Mouse (Mus musculus): ENCODE measurements around the gene Plaa.

Gene Plaa

DNA sequence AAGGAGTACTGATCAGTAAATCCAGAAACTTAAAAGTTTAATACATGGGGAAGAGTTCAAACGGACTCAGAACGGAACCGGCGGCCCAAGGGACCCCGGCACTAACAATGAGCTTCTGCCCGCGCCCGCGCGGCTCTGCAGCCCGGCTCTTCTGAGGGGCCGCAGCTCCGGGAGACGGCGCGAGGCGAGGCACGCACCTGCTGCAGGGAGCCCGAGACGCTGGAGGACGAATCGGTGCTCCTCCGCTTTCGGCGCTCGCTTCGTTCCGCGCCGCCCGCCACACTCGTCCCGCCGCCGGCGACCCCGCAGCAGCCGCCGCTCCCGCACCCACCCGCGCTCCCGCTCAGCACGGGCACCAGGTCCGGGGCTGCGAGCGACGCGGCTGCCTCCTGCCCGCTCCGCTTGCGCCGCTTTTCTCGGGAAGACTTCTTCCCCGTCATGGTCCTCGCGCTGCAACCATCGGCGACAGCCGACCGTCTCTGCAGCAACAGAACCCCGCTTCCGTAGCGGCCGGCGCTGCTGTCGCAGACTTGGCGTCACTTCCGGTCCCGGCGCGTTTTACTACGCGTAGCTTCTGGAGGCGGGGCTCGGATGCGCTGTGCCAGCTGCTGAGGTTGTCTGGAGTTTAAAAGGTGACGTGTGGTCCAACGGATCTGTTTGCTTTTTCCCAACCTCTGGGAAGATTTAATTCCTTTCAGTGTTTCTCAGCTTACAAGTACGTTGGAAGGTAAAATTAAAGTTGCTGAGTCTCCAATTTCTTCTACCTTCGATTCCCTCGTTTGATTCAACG lies 46.6 kb downstream of the Plaa start, which contains the start of the genes Gm10306 and Caap1:
TSS of gene Gm10306 (plus strand) at position 282 of the 790 bp plus-strand sequence.
TSS of gene Caap1 (minus strand) at position 532 of the 790 bp plus-strand sequence.
- peak; percentile 90 for DNase-seq (ENCODE audit: low read depth, low spot score)

DNA sequence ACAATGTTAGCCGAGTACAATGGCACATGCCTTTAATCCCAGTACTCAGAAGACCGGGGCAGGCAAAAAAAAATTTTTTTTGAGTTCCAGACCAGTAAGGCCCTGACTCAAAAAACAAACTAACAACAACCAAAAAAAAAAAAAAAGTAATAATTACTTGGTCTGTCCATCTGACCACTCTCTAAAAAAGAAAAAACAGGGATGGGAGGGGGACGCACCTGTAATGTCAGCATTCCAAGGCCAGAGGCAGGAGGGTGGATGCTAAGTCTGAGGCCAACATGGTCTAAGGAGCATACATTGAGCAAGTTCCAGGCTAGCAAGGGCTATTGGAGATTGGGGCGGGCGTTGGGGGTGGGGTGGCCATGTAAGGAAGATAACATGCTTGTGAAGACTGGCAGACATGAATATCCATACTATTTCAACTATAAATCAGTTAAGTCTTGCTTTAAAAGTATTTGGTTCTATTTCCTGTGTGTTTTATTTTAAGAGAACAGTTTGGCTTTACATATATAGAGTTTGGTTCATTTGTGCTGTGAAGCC lies 48.0 kb downstream of the Plaa start:
- DNase-seq (ENCODE audit: low read depth, low spot score) = no peak

DNA sequence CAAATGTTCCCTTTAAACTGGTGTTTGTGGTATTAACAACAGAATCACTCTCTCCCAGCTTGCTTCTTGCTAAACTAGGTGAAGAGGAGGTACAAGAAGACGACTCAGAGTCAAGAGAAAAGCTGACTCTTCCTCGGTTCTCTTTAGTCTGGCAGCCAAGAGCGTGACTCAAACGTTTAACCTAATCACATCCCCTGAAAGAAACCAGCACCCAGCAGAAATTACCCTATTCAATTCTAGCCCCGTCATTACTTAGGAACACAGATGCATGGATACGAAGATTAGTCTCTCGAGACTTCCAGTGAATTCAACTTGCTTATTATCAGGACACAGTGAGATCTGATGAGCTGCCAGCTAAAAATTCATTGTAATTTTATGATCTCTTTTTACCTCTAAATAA lies 58.7 kb downstream of the Plaa start:
- DNase-seq (ENCODE audit: low read depth, low spot score) = no peak

DNA sequence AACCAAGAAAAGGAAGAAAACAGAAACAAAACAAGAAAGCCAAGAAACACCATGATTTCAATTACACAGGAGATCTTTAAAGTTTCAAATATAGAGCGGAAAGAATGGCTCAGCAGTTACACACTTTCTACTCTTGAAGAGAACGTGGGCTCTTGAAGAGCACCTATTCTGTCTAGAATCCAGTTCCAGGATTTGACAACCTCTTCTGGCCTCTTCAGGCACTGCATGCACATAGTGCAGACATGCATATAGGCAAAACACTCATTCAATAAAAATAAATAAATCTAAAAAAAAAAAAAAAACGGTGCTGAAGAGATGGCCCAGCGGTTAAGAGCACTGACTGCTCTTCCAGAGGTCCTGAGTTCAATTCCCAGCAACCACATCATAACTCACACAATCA lies 60.0 kb downstream of the Plaa start:
- no peak for DNase-seq (ENCODE audit: low read depth, low spot score)

DNA sequence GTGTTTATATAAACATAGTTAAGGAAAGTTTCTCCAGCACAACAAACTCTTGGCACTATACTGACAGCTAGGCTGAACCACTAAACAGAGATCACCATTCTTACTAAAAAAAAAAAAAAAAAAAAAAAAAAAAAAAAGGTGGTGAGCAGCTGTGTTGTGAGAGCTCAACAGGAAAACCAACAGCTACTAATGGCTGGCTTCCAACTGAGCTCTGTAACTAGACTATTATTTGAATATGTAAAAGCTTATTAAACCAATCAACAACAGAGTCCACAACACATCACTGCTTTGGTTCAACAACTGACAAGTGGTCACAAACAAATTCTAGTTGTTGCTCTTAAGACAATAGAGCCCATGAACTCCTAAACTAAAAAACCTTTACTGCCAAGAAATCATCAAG lies 69.8 kb downstream of the Plaa start:
- DNase-seq (ENCODE audit: low read depth, low spot score) = no peak

DNA sequence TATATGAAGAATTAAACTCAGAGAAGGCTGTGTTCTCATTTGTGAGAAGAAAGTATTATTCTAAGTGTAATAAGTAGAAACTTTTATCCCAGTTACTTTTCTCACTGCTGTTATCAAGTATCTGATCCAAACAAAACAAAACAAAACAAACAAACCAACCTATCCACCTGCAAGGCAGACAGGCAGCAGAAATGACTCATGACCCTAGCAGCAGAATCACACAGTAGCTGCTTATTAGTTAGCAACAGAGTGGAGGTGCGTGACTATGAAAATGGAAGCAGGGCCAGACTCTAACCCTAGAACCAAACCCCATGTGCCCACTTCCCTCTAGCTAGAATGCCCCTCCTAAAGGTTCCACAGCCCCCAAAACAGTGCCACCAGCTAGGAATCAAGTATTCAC lies 73.6 kb downstream of the Plaa start:
- DNase-seq (ENCODE audit: low read depth, low spot score) = no peak

DNA sequence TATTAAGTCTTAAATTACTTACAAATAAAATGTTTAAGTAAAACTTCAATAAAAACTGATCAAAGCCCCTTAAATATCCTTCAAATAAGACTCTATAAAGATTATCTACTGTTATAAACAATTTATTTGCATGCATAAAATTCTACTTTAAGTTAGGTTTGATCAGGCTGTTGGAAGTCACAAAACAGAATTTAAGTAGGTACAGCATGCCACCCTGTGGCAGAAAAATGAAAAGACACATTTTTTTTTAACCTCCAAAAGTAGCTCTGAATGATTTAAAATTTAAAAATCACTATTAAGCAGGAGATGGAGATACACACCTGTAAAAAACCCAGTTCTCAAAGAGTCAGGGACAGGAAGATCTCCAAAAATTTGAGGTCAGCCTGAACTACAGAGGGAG lies 79.7 kb downstream of the Plaa start:
- DNase-seq (ENCODE audit: low read depth, low spot score) = no peak

DNA sequence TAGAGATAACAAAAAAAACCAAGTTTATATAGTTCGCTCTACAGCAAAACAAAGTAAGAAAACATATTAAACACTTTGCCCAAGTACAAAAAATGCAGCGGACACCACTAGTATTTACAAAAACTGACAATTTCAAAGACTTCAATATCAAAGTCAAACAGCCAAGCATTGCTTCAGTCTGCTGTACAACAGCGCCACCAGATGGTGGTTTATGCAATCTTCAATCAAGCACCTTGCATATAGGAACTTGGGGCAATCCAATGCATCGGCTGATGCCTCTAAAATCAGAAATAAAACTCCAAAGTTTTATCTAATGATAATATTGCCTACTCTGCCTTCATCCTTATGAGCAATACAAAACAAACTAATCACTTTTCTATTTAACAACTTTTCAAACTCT lies 85.4 kb downstream of the Plaa start:
- DNase-seq (ENCODE audit: low read depth, low spot score) = peak; percentile 43
